Mouse (Mus musculus) lung, embryonic 16.5 days (tissue): ENCODE data around the gene Ly6g5c. TPM values are rescaled to one million over a fixed set of nuclear protein-coding genes. Genes with fewer than 3 reads are reported as not detected.
A peak's percentile ranks its signal among the peaks of the same experiment; 100 is the strongest.

Experiments
- ATAC-seq: fragments of 200-750 bp; cut with Nextera tagmentation; 2 replicates; pipeline ENCODE4 v1.8.0; 2017; ENCODE audit warnings: low read depth, mild to moderate bottlenecking, moderate library complexity
- H3K27ac ChIP-seq: fragments of 300-500 bp; sonication (generic); 2 replicates; pipeline ENCODE4 v1.5.1; 2014; ENCODE audit warnings: mild to moderate bottlenecking, control low read depth, low read length
- H3K27me3 ChIP-seq: fragments of 300-500 bp; sonication (generic); 2 replicates; pipeline ENCODE4 v1.6.1; 2014; ENCODE audit warnings: low read depth, low read length, mixed read lengths; ENCODE audit not compliant: control insufficient read depth, insufficient read depth
- H3K36me3 ChIP-seq: fragments of 300-500 bp; sonication (generic); 2 replicates; pipeline ENCODE4 v1.6.1; 2014; ENCODE audit warnings: low read length; ENCODE audit not compliant: control insufficient read depth, insufficient read depth
- H3K4me1 ChIP-seq: fragments of 300-500 bp; sonication (generic); replicated peaks from 2 replicates; pipeline ENCODE4 v1.6.1; 2014; ENCODE audit warnings: low read length, mixed read lengths; ENCODE audit not compliant: control insufficient read depth, insufficient read depth
- H3K4me2 ChIP-seq: fragments of 300-500 bp; sonication (generic); 2 replicates; pipeline ENCODE4 v1.6.1; 2014; ENCODE audit warnings: low read depth, low read length, control low read depth
- H3K4me3 ChIP-seq: fragments of 300-500 bp; sonication (generic); 2 replicates; pipeline ENCODE4 v1.5.1; 2014; ENCODE audit warnings: mild to moderate bottlenecking, low read length, control low read depth
- H3K9ac ChIP-seq: fragments of 300-500 bp; sonication (generic); 2 replicates; pipeline ENCODE4 v1.6.1; 2014; ENCODE audit warnings: low read length, control low read depth
- H3K9me3 ChIP-seq: fragments of 300-500 bp; sonication (generic); 2 replicates; pipeline ENCODE4 v1.6.1; 2016; ENCODE audit warnings: low read length; ENCODE audit not compliant: control insufficient read depth
- WGBS: fragments of 180-500 bp; shearing (Covaris S2); extraction: QIAGEN DNeasy Blood & Tissue Kit; methylation state at CpG from one replicate; pipeline ENCODE4 v1.1.7; 2014; 5-methylcytosine and 5-hydroxymethylcytosine counted together
- polyA plus RNA-seq: library from polyadenylated mRNA; unstranded; fragments of >200 nt; fragmentation: Nextera tagmentation; extraction: Ambion mirVana; gene quantifications from 2 replicates; pipeline ENCODE4 v1.2.1, GENCODE M21; 2015

Ly6g5c gene
- polyA plus RNA-seq, 1 experiment from 2014 or later: not detected

DNA sequence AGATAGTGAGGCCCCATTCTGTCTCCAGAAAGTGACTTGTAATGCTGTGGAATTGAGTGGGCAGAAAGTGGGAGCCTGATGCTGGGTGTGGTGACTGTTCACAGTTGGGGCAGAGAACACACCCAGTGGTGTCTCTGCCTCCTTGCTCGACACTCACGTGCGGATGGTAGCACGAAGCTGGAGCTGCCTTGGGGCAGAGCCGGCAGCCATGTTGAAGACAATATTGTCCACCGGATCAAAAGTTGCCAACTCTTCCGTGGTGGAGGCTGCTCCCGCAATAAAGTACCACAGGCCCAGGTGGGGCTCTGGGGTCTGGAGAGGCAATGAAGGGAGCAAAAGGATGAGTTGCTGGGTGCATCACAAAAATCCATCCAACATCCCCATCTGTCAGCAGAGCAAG lies 23.0 kb downstream of the Ly6g5c start:
- no peaks in the 10 kb centered on the region; the same call in 1 of the 2 replicates for H3K36me3 ChIP-seq
- H3K4me1 ChIP-seq: peaks cover 13% of the 10 kb centered on the region
- no peak overlapping the region for H3K9ac ChIP-seq
- H3K4me2 ChIP-seq: no peak overlapping the region
- 88% methylated on average over 8 of the region's 8 CpGs for WGBS
- no peaks in the 10 kb centered on the region for H3K9me3 ChIP-seq
- no peak overlapping the region for H3K27ac ChIP-seq
- no peaks in the 10 kb centered on the region for H3K27me3 ChIP-seq
- no peak for ATAC-seq
- no peak overlapping the region for H3K4me3 ChIP-seq

DNA sequence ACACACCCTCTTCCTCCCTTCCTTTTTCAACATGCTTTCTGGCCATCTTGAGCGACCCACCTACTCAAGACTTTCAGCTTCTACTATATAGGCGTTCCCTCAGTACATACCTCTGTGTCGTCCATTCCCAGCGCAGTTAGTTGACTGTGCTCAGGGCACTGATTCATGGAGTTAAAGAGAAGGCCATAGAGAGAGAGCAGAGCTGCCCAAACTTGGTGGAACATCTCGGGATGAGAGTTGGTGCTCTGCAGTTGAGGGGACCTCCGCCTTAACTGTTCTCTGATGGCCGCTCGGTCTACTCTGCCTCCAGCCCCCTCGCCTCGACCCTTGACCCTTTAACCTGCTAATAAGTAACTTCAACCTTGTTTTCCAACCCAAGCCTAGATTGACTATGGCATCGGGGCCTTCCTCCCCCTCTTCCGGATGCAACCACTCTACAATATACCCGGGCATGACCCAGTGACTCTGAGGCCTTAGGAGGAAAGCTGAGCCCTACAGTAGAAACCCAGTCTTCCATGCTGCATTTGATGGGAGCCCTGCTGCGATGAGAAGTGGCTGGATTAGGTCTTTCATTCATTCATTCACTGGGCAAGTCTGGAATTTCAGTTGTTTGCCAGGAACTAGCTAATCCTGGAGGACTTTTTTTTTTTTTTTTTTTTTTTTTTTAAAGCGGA lies 23.6 kb downstream of the Ly6g5c start, which contains the start of gene Apom:
TSS of gene Apom (minus strand) at position 551 of the 674 bp plus-strand sequence.
- no peak within 1 kb of the TSS for H3K4me3 ChIP-seq
- H3K27ac ChIP-seq: no peak within 1 kb of the TSS
- ATAC-seq: no peak
- WGBS: 72% methylated on average over 15 of the region's 15 CpGs
- no peak within 1 kb of the TSS for H3K4me2 ChIP-seq
- no peaks in the 10 kb centered on the region for H3K9me3 ChIP-seq
- H3K9ac ChIP-seq: no peak within 1 kb of the TSS
- H3K4me1 ChIP-seq: peaks cover 18% of the 10 kb centered on the region
- H3K36me3 ChIP-seq: no peaks in the 10 kb centered on the region; the same call in 1 of the 2 replicates
- no peaks in the 10 kb centered on the region for H3K27me3 ChIP-seq

- no peaks in the 10 kb centered on the region for H3K27me3 ChIP-seq
- peaks cover 17% of the 10 kb centered on the region for H3K4me1 ChIP-seq
- H3K4me2 ChIP-seq: no peak overlapping the region
- WGBS: 61% methylated on average over 3 of the region's 3 CpGs
- no peaks in the 10 kb centered on the region for H3K9me3 ChIP-seq
- ATAC-seq: no peak
- no peaks in the 10 kb centered on the region; the same call in 1 of the 2 replicates for H3K36me3 ChIP-seq
- no peak overlapping the region for H3K9ac ChIP-seq
- H3K4me3 ChIP-seq: no peak overlapping the region
- no peak overlapping the region for H3K27ac ChIP-seq
Measured at GRCm38 (mm10) chr17:35132174-35132560, 24.1 kb downstream of the Ly6g5c start.

DNA sequence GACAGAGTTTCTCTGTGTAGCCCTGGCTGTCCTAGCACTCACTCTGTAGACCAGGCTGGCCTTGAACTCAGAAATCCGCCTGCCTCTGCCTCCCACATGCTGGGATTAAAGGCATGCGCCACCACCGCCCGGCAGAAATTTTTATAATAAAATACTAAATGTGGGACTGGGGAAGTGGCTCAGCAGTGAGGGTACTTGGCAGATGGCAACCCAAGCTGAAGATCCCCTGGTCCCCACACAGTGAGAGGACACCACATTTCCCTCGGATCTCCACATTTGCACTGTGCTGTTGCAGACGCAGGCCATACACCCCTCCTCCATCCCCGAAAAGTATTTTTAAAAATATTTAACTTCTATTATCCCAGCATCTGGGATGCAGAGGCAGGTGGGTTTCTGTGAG lies 25.4 kb downstream of the Ly6g5c start:
- Histone ChIP-seq H3K4me1 (peaks cover 14% of the 10 kb centered on the region), H3K27ac (no peak overlapping the region), H3K9ac (no peak overlapping the region), H3K36me3 (peaks cover 3% of the 10 kb centered on the region; the same call in 1 of the 2 replicates), H3K9me3 (no peaks in the 10 kb centered on the region), H3K4me3 (no peak overlapping the region), H3K4me2 (no peak overlapping the region), H3K27me3 (no peaks in the 10 kb centered on the region)
- no peak for ATAC-seq
- WGBS: 90% methylated on average over 7 of the region's 7 CpGs

DNA sequence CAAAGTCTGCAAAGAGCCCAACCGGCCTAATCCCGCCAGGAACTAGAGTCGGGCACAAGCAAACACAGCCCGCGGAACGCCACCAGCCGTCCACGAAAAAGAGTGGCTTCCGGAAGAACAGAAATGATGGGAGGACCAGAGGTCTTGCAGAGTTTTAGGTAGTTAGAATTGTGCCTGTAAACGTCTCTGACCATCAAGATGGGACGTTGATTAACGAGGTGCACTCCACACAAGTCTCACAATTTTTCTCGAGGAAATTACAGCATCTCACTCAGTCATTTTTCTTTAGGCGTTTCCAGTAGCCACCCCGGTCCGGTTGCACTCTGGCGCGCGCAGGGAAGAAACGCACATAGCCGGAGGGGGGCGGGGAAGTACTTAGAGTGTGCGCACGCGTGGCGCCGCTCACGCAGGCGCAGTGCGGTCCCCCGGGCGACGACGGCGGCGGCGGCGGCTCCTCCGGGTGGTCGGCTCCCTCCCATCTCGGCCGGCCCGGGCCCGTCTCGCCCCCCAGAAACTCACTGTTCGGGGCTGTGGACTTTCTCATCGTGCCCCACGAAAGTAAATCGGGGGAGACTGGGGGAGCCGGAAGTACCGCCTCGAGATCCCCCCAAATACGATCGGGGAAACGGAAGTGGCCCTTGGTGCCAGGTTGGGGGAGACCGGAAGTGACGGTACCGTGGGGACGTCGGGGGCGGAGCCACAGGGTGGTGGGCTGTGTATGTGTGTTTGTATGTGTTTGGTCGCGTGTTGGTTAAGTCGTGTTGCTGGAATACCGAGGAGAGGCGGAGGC lies 26.9 kb downstream of the Ly6g5c start, which contains the start of gene Bag6:
TSS of gene Bag6 (plus strand) at position 378 of the 790 bp plus-strand sequence.
- Histone ChIP-seq H3K4me2 (peak within 1 kb of the TSS; percentile 92), H3K27me3 (no peaks in the 10 kb centered on the region), H3K4me3 (peak within 1 kb of the TSS; percentile 89), H3K4me1 (peaks cover 14% of the 10 kb centered on the region), H3K9me3 (no peaks in the 10 kb centered on the region), H3K9ac (peak within 1 kb of the TSS; percentile 87), H3K27ac (peak within 1 kb of the TSS; percentile 97), H3K36me3 (peaks cover 15% of the 10 kb centered on the region)
- WGBS: under 1% methylated on average over 66 of the region's 66 CpGs
- ATAC-seq: peak; percentile 95

- H3K9ac ChIP-seq: peak overlapping the region; percentile 87
- peak; percentile 5; the same call in 1 of the 2 replicates for ATAC-seq
- peak overlapping the region; percentile 97 for H3K27ac ChIP-seq
- under 1% methylated on average over 40 of the region's 43 CpGs for WGBS
- H3K4me3 ChIP-seq: peak overlapping the region; percentile 89
- no peaks in the 10 kb centered on the region for H3K27me3 ChIP-seq
- H3K9me3 ChIP-seq: no peaks in the 10 kb centered on the region
- H3K36me3 ChIP-seq: peaks cover 20% of the 10 kb centered on the region
- peaks cover 14% of the 10 kb centered on the region for H3K4me1 ChIP-seq
- peak overlapping the region; percentile 92 for H3K4me2 ChIP-seq
Measured at GRCm38 (mm10) chr17:35135591-35136320, 27.7 kb downstream of the Ly6g5c start.

- peaks cover 52% of the 10 kb centered on the region for H3K36me3 ChIP-seq
- H3K4me3 ChIP-seq: no peak overlapping the region
- H3K4me1 ChIP-seq: peaks cover 12% of the 10 kb centered on the region
- no peaks in the 10 kb centered on the region for H3K27me3 ChIP-seq
- no peak overlapping the region for H3K4me2 ChIP-seq
- no peak for ATAC-seq
- no peak overlapping the region for H3K9ac ChIP-seq
- H3K9me3 ChIP-seq: no peaks in the 10 kb centered on the region
- 89% methylated on average over 3 of the region's 3 CpGs for WGBS
- no peak overlapping the region for H3K27ac ChIP-seq
Measured at GRCm38 (mm10) chr17:35139269-35139668, 31.2 kb downstream of the Ly6g5c start.

- Histone ChIP-seq H3K4me1 (peaks cover 12% of the 10 kb centered on the region), H3K9me3 (no peaks in the 10 kb centered on the region), H3K27ac (no peak overlapping the region), H3K27me3 (no peaks in the 10 kb centered on the region), H3K36me3 (peaks cover 63% of the 10 kb centered on the region), H3K4me3 (no peak overlapping the region), H3K4me2 (no peak overlapping the region), H3K9ac (no peak overlapping the region)
- 73% methylated on average over 16 of the region's 16 CpGs for WGBS
- ATAC-seq: no peak
Measured at GRCm38 (mm10) chr17:35140490-35140996, 32.5 kb downstream of the Ly6g5c start.
